Mouse (Mus musculus): Measurements from ENCODE around the gene Vhl.

The Vhl gene

DNA sequence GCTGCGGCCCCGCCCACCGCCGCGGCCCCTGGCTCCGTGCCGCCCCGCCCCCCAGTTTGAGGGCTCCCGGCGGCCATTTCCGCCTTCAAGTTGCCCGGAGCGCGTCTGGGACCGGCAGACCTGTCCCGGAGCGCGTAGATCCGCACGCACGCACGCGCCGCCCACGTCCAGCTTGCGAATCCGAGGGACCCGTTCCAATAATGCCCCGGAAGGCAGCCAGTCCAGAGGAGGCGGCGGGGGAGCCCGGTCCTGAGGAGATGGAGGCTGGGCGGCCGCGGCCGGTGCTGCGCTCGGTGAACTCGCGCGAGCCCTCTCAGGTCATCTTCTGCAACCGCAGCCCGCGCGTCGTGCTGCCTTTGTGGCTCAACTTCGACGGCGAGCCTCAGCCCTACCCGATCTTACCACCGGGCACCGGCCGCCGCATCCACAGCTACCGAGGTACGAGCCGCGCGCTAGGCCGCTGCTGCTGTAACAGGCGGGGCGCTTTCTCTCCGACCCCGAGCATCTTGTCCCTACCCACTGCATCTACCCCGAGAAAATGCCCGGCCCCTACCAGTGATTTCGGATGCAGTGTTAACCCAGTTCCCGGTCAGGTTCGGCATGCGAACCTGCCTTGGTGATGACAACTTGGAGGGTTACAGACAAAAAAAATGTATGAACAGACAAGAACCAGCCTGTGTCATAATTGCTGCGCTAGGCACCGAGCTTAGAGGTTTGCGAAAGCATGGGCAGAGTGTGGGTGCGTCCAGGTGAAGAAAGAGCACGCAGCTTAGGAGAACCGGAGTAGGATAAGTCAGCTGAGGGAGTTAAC, at the start of gene Vhl:
Vhl (plus strand) TSS at position 19 of the 811 bp plus-strand sequence.
- peak; percentile 99 for DNase-seq

DNA sequence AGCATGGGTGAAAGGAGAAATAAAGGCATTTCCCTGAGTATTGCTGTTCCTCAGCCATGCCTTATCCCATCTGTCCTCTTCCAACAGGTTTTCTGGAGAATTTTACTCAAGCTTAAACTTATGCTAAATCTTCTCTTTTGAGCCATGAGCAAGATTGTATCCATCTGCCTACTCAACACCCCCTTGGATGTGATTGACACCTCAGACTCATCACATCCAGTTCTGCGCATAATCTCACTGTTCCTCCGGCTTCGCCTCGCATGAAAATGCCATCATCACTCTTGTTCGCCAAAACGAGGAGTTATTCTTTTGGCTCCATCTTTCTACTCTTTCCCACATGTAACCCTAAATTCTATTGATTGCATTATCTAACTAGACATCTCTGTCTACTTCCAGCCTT, 47.7 kb upstream of the Vhl start:
- no peak for DNase-seq

DNA sequence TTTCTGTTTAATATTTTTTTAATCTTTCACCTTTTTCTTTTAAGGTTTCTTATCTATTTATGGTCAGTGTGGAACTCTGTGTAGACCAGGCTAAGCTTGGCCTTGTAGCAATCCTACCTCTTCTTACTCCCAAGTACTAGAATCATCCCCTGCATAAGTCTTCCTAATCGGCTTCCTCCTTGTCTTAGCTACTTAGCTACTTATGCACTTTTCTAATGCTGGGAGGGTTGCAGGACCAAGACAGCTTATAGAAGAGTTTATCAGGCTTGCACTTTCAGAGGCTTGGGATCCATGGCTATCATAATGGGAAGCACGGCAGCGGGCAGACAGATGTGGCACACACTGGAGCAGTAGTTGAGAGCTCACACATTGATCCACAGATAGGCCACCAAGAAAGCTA, 44.5 kb upstream of the Vhl start:
- DNase-seq, result no peak

DNA sequence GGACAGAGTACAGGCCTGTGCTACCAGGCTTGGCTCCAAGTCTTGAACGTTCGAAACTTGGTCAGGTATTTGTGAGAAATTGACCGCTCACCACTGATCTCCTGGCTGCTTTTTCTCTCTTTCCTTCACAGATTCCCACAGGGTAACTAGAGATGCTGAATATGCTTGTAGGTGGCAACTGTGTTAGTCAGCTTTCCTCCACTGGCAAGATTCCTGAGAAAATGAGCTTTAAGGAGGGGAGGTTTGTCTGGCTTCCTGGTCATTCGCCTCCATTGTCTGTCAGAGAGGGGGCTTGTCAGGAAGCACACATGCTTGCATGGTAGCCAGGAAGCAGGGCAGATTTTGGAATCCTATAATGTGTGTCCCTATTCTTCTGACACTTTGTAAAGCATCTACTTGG, 40.7 kb upstream of the Vhl start:
- peak; percentile 52 for DNase-seq

DNA sequence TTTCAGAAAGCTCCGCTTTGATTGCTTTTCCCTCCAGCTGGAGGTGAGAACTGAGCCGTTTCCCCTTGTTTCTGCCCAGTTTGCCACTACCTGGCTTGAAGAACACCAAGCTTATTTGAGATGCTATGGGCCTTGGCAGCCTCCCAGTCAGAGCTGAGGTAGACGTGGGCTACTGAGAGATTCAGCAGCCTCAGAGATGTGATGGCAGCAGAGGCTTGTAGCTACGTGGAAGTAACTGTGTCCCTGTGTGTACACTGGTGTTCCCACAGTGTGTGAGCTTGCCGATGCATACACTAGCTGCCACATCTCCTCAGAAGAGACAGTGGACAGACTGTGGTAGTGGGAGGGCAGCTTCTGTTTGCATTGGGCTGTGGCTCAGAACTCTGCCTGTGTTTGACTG, 38.7 kb upstream of the Vhl start:
- DNase-seq, result no peak

DNA sequence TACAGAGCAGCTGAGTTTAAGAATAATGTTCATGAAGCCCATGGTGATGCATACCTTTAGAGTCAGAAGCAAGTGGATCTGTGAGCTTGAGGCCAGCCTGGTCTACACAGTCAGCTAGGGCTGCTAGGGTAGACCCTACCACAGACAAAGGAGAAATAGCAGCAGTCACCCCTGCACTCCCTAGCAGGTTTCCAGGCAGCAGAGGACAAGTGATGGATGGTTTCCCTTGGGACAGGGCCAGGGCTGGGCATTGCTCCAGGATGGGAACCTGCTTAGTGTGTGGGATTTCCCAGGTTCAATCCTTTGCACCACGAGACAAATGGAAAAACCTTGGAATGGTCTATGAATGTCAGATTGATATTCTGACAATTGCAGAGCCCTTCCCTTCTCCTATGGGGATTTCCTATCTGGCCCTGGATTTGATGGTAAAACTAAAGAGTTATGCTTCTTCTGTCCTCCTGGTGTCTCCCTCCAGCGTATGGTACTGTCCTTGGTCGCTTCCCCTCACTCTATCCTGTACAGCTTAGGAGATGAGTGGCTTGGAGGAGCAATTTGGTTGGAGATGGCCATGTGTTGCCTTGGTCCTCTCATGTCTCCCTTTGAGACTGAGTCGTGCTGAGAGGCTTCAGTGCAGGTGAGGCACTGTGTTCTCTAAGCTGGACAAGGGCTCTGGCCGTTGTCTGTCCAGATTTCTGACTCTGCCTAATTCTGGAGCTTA, 37.1 kb upstream of the Vhl start:
- peak; percentile 89 for DNase-seq

DNA sequence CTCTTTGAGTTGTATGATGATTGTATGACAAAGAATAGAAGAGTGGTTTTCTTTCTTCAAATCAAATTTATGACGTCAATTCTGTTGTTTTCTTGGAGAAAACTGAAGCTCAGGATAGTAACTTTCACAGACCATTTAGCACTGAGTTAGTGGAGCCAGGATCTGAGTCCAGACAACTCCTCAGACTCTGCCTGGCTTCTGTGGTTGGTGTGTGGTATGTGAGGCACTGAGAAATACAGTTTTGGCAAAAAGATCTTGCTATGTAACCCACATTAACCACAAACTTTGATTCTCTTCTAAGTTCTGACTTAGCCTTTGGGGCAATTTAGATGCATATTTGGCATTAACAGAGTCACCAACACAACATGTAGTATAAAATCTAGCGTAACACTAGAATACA, 31.1 kb upstream of the Vhl start:
- DNase-seq, result no peak

DNA sequence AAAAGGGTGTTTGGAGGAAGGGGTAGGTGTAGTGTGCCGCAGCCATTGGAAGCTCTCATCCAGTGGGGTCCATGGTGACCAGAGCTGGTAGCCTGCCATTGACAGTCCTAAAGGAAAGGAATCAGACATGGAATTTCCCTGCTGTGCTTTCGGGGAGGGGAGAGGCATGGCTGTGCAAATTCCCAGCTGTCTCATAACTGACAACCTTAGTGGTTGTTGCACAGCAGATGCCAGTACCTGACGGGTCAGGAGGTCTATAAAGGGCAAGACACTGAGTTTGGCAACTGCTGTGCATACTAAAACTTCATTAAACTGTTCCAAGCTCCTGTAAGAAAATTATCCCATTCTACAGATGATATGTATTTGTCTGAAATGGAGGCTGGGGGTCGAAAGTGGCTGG, 25.8 kb upstream of the Vhl start:
- no peak for DNase-seq

DNA sequence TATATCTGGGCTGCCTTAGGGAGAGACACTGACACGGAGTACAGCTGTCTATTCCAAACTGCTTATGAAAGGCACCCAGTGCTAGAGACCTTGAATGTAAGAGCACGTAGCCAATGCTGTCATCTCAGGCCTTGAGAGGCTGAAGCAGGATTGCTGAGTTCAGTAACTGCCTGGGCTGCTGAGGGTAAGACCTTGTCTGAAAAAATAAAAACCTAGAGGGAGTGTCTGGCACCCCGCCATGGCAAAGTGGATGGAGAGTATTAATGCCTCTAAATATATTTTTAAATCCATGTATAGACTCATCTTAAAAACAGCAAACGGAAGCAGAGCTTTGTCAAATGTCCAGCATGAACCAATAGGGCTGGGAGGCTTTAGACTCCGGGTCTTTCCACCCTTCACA, 23.9 kb upstream of the Vhl start:
- no peak for DNase-seq

DNA sequence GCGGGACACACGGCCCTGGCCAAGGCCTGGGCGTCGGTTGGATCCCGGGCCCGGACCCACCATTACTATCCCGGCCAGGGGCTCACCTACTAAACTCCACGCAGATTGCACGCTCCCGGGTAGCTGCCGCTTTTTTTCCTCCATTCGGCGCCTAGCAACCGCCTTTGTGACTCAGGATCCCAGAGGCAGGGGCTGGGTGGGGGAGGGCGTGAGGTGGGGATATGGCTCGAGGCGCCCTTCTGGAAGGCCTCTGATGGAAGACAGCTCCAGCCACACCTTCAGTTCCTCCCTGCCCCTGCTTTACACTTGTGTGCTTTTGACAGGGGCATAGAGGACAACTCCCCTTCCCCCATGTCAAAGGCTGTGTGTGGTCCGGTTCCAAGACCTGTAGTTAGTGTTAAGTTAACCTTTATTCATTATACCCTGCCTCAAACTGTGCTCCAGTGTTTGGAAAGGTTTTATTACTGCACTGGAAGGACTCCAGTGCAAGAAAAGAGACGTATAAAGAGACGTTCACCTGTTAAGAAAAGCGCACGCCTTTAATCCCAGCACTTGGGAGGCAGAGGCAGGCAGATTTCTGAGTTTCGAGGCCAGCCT, 23.1 kb upstream of the Vhl start, which contains the start of gene Fancd2os:
Fancd2os (minus strand) TSS at position 173 of the 597 bp plus-strand sequence.
- DNase-seq, result no peak

DNA sequence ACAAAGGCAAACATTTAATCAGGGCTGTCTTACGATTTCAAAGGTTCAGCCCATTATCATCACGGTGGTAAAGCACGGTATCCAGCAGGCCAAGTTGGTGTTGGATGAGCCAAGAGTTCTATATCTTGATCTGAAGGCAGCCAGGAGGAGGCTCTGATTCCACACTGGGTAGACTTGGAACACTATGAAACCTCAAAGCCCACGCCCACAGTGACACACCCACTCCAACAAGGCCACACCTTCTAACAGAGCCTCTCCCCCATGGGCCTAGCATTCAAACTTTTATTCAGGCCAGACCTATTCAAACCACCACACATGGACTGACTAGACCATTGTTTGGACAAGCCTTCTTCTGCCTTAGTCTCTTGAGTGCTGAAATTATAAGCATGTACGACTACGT, 20.9 kb upstream of the Vhl start:
- DNase-seq, result no peak

DNA sequence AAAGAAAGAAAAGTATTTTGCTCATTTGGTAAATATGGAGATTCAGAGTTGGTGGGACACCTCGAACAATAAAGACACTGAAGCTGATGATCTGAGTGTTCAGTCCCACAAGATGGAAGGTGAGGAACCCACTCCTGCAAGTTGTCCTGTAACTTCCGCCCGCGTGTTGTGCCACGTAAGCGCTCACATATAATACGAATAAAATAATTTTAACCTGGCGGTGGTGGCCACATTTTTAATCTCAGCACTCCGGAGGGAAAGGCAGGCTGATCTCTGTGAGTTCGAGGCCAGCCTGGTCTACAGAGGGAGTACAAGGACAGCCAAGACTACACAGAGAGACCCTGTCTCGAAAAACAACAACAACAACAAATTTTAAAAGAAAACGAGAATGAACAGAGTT, 19.8 kb upstream of the Vhl start:
- no peak for DNase-seq

DNA sequence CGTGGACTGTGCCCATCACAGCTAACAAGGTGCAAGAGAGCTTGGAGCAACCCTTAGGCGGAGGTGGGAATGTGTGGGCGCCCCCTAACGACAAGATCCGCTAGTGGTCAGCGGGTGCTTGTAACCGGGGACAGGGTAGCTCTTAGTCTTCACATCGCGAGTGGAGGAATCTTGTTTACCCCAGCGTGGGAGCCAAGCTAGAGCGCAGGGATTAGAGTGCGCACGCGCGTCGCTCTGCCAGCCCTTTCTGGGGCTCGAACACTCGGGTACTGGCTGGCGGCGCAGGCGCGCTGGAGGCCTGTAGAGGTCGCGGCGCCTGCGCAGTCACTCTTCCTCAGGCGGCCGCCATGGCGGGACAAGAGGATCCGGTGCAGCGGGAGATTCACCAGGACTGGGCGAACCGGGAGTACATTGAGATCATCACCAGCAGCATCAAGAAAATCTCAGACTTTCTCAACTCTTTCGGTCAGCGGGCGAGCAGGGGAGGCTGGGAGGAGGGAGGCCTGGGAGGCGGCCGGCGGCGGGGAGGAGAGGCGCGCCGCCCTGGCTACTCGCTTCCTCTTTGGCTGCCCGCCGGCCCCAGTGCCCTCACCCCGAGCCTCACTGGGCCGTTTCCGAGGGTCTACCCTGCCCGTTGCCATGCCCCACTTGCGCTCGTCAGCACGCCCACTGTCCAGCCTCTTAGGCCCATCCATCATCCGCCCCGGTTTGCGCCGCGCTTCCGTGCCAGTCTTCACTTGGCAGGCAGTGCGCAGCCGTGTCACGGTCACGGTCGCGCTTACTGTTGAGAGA, 19.1 kb upstream of the Vhl start, which contains the start of gene Brk1:
Brk1 (plus strand) TSS at position 341 of the 792 bp plus-strand sequence.
- DNase-seq, result peak; percentile 100

DNA sequence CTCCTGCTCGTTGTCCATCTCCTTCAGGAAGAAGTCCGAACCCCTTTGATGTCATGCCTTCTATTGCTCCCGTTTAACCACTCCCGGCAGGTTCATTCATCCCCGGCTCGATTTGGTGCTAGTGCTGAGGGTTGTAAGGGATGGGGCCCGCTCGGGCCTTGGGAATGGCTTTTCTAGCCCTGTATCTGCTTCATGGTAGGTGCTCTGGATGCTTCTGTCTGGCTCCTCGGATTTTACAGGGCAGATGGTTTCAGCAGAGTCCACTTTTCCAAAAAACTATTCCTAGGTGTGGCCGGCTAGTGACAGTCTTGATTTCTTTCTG, 18.6 kb upstream of the Vhl start:
- no peak for DNase-seq

DNA sequence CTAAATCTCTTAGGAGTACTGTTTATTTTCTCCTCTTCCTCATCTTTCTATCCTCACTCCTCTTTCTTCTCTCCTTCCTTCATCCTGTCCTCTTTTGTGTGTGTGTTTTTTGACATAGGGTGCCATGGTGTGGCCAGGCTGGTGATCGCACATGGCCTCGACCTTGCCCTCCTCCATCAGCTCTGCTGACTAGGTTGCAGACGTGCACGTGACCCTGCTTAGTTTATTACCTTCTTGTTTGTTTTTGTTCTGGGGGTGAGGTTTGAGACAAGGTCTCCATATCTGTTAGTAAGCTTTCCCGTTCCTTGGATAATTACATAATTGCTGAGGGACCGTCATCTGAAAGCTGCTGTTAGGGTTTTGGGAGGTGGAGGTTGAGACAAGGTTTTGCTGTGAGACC, 14.9 kb upstream of the Vhl start:
- DNase-seq, result no peak

DNA sequence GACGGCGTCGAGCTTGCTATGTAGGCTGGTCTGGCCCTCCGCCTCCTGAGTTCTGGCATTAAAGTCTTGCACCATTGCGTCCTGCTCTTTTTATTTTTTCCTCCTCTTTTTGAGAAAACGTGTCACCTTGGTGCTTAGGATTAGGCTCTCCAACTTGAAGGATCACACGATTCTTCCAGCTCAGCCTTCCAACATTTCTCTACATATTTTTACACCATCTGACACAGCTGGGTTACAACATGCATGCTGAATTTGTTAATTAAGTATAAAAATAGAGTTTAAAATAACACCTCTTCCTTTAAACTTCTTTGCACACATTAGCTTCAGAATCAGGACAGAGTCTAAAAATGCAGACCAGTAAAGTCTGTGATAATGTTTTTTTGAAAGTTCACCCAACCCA, 14.5 kb upstream of the Vhl start:
- no peak for DNase-seq

DNA sequence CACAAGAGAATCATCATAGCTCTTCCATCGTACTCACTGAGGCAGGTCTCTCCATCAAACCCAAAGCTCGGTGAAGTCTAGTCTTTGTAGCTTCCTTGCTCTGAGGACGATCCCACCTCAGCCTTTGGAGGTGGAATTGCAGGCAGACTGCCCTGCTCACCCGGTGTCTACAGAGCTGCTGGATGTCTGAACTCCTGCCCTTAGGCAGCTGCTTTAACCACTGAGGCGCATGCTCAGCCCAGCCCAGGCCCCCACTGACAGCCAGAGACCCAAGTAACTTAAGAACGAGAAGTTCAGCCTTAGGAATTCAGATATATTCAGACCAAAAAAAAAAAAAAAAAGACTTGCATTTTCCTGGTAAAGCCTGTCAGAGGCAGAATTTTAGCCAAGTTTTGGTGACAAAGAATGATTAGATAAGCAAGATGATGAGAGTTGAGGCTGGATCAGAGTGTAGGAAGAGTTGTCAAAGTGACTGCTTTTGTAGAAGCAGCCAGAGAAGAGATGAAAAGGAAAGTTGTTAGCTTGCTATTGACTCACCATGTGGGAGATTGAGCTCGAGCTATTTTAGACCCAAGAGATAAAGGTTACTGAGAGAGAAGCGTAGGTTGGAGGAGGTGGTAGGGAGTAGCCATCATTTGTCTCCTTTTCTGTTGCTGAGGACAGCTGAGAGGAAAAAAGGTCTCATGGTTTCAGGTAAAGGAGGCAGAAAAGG, 11.3 kb upstream of the Vhl start:
- DNase-seq, result no peak

DNA sequence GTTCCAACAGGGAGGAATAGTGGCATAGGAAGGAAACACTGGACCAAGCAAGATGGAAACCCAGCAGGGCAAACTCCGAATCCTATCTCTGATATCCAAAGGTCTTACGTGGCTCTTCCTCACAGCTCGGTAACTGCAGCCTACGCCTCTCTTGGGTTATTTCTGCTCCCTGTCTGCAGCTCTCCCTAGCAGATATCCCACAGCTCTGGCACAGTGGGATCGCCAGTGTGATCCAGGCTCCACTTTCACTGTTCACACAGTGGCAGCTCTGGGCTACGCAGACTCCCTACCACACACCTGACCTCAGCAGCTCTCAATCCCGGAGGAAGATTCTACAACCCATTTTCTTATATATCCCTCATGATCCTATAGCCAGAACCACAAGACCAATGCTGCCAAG, 9.6 kb upstream of the Vhl start:
- DNase-seq, result no peak

DNA sequence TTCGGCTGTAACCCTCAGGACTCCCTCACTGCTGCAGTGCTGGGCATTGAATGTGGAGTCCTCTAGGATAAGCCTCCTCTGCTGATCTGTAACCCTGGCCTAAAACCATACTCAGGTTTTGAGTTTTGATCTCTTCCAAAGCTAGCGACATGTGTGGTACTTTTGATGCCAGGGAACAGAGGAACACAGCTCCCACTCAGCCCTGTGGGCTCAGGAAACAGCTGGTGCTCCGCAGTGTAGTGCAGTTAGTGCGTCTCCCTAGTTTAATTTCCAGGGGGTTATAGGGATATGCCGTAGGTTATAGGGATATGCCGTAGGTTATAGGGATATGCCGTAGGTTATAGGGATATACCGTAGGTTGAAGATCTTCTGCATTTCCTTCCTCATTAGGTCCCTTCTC, 8.8 kb upstream of the Vhl start:
- no peak for DNase-seq

DNA sequence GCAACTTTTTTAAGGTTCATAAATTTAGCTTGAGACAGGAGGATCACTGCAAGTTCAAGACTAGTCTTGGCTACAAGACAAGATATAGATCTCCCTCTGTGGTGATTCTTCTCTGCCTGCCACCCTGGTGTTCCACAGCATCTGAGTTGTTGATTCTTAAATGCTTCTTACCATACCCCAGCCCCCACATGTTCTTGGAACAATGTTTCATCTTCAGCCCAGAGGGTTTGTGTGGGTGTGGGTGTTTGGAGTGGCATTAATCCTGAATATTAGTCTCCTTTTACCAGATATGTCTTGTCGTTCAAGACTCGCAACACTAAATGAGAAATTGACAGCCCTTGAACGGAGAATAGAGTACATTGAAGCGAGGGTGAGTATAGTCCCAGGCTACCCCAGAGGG, 8.3 kb upstream of the Vhl start:
- no peak for DNase-seq

DNA sequence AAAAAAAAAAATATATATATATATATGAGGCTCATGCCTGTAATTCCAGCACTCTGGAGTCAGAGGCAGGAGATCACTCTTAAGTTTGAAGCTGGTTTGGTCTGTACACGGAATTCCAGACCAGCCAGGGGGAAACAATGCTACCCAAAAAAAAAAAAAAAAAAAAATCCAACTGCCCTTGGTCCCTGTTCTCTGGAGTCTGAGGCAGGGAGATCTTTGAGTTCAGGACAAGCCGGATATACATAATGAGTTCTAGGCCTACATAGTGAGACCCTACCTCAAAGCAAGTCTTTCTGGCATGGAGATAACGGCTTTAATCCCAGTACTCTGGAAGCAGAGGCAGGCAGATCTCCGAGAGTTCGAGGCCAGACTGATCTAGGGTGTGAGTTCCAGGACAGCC, 373 bp upstream of the Vhl start:
- DNase-seq, result no peak

DNA sequence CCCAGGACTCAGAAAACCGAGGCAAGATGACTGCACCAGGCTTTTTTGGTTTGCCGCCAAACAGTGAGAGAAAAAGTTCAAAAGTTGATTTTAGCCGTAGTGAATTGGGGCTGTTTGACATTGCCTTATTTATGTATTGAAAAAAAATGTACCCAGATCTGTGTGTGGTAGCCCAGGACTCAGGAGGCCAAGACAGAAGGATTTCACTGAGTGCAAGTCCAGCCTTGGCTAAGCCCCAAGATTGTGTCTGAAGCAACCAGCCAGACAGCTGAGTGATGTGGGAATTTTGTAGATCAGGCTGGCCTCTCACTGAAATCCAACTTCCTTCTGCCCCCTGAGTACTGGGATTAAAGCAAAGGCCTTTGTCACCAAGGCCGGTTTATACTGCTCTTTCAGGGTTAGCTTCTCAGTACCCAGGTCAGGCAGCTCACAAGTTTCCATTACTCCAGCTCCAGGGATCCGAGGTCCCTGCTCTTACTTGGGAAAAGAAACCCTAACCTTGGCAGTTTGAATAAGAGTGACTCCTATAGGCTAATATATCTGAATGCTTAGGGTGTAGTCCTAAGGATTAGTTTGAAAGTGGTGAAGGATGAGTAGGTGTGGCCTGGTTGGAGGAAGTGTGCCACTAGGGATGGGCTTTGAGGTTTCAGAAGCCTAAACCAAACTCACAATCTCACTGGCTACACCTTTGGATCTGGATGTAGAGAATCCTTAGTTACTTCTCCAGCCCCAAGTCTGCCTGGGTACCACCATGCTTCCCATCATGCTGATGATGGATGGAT, 1.4 kb downstream of the Vhl start:
- DNase-seq, result peak; percentile 94

Measured in heart, adult 11 months (tissue).